Mouse (Mus musculus): Measurements from ENCODE around the gene Lamtor2.

Lamtor2 gene

DNA sequence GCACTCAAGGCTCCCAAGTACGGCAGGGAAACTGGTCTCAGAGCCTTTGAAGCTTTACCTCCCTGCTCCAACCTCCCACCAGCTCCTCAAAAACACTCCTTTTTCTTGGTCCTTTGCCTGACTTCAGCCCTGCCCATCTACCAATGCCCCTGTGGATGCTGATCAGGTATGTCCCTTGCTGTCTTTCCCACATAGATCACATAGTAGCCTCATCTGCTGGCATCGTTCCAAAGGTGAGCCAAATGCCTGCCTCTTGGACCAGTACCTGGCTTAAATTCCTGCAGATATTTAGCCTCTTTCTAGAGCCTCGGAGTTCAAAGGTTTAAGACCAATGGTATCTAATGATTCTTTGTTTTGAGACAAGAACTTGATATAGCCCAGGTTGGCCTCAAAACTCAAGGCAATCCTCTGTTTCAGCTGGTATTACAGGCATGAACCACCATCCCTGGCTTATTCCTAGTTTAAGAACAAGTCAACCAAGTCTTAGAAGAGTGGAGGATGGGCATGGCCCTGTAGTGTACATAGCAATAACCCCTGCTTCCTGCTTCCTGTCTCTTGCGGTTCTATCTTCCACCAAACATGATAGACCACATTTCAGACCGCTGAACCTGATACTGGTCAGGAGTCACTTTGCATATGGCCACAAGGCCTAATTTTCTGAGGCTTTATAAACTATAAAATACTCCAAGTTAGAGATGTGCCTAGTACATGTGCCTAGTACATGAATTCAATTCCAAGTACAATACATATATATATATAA is 9.0 kb downstream of the Lamtor2 start:
- in situ Hi-C loops (cut with MboI; ENCODE audit: unreplicated experiment in 2 of 2), result no loop called here

DNA sequence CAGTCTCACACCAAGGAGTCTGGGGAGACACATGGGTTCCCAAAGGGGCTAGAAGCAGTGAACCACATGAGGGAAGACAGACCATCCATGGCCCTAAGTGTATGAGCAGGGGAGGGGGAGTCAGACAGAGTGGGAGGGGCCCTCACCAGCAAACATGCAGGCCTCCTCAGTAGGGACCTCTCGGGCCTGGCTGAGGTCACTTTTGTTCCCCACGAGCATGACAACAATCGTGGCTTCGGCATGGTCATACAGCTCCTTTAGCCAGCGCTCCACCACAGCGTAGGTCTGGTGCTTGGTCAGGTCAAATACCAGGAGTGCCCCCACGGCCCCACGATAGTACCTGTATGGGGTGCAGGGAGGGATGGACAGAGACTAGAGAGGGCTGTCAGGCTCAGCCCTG is 9.7 kb downstream of the Lamtor2 start:
- in situ Hi-C loops (cut with MboI; ENCODE audit: unreplicated experiment in 2 of 2), result no loop called here

DNA sequence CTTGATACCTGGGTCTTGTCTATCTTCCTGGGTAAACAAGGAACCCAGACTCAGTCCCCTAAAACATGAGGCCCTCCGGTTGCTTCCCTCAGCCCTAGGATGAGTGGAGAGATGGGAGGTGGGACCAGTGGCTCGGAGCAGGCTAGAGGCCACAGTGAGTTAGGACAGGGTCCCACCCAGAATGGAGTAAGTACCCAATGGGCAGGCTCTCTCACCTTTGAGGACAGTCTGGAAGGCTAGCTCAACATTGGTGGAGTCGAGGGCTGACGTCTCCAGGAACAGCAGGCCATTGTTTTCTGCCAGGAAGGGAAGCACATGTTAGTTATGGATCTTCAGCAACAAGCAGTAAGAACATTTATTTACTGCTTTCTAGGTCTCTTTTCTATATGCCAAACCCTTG is 10.4 kb downstream of the Lamtor2 start:
- in situ Hi-C loops (cut with MboI; ENCODE audit: unreplicated experiment in 2 of 2), result no loop called here

DNA sequence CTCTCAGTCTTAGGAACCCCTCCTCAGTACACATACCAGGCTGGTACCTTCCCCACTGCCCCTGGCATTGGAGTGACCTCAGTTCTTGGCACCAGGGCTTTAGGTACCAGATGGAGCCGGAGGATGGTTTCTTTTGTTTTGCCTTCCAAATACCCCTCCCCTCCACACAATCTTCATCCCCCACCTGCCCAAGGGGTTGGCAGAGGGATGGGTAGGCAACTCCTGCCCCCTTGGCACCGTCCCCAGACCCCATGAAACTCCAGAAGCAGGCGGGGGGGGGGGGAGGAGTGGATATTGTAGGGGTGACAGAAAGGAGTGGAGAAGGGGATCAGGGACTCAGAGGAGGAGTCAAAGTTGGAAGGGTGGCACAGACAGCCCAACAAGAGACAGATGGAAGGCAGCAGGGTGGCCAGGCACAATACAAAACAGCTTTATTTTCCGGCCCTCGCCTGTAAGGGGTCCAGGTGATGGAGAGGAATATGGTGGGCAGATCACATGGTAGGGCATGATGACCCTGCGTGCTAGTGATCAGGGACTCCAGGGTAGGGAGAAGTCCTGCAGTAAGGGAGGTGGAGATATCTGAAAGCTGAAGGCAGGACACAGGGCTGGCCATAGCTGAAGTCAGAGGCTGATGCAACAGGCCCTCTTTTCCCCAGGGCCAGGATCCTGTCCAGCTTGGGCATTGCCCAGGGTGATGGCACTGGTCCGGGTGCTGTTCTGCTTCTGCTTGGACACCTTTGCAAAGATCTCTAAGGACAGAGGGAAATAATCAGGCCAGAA is 11.1 kb downstream of the Lamtor2 start:
- in situ Hi-C loops (cut with MboI; ENCODE audit: unreplicated experiment in 2 of 2), result no loop called here

DNA sequence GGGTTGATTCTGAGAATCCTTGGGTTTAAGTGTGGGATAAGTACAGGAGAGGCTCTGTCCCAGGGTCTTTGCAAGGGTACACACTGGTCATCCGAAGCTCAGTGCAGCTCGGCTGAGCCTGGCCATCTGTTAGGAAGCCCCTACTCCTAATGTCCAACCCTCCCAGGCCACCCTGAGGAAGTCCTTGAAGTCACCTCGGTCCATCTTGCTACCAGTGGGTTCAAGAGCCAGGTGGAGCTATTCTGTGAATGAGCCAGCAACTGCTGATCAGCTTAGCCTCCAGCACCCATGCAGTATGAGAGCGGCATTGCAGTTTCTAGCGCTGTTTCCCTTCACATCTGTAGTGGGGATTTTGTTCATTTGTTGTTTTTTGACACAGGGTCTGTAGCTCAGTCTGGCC is 12.8 kb downstream of the Lamtor2 start:
- in situ Hi-C loops (cut with MboI; ENCODE audit: unreplicated experiment in 2 of 2), result no loop called here

DNA sequence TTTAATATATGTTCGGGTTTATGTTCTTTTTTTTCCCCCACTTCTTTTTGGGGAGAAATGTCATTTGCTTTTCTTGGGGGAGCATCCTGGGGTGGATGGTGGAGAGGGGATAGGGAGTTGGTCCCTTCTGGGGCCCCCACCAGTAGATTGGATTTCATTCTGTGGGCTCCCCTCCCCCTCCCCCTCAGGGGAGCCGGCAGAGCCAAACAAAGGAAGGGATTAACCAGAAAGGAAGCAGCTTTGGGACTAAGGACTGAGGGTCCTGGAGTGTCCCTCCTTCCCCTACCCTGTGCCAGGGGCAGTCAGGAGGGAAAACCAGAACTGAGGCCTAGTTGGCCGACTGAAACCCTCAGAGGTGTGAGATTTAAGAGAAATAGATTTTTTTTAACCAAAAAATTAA is 13.5 kb downstream of the Lamtor2 start:
- in situ Hi-C loops (cut with MboI; ENCODE audit: unreplicated experiment in 2 of 2), result no loop called here

DNA sequence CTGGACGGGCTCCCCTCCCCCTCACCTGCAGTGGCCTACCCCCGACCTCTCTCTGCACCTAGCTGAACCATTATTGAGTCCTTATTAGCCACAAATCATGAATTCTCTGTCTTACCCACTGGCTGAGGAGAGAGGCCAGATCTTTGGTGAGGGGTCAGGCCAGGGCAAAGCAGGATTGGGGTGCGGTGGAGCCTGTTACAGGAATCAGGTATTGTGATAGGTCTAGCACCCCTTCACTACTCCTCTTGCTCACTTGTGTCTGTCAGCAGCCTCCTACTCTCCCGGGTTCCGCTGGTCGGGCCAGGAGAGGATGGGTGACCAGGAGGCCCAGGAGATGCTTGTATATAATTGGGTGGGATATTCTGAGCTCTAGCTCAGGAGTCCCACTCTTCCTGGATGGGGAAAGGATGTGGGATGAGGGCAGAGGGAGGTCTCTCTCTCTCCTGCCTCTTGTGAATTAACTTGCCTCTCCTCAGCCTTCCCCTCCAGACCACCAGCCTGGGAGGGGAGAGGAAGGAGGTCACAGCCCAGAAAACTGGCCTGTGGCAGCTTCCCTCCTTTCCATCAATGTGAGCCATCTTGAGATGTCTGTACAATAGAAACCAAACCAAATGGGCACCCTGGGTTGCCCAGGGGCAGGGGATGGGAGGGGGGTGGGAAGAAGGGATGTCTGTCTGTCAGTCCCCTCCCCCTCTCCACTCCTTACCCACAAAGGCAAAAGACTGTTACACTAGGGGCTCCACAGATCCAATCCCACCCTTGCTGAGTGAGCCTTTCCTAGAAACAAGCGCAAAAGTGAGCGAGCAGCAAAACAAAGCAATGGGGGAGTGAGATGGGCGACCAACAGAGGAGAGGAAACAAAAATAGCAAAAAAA is 14.4 kb downstream of the Lamtor2 start:
- in situ Hi-C loops (cut with MboI; ENCODE audit: unreplicated experiment in 2 of 2), result no loop called here

DNA sequence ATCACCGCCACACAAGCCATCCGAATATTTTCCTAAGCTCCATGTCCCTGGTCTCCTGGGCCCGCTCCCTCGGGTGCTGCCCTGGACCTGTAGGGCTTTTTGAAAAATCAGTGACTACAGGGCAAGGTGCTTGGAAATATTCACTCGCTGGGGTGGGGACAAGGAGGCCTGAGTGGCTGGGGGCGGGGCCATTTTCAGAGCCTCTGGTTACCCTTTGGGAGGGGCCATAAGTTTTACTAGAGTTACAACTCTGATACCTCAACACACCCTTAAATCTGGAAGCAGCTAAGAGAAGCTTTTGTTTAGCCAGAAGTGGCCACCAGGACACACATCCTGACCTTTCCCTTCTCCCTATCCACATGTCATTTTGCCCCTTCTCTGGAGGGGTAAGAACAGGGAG is 15.7 kb downstream of the Lamtor2 start:
- in situ Hi-C loops (cut with MboI; ENCODE audit: unreplicated experiment in 2 of 2), result no loop called here

DNA sequence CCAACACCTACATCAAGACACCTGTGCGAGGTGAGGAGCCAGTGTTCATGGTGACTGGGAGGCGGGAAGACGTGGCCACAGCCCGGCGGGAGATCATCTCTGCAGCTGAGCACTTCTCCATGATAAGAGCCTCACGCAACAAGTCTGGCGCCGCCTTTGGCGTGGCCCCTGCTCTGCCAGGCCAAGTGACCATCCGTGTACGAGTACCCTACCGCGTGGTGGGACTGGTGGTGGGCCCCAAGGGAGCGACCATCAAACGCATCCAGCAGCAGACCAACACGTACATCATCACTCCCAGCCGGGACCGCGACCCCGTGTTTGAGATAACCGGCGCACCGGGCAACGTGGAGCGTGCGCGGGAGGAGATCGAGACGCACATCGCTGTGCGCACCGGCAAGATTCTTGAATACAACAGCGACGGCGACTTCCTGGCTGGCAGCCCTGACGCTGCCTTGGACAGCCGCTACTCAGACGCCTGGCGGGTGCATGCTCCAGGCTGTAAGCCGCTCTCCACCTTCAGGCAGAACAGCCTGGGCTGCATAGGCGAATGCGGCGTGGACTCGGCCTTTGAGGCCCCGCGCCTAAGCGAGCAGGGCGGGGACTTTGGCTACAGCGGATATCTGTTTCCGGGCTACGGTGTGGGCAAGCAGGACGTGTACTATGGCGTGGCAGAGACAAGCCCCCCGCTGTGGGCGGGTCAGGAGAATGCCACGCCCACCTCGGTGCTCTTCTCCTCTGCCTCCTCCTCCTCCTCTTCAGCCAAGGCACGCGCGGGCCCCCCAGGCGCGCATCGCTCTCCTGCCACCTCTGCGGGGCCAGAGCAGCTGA is 16.6 kb downstream of the Lamtor2 start:
- in situ Hi-C loops (cut with MboI; ENCODE audit: unreplicated experiment in 2 of 2), result no loop called here

DNA sequence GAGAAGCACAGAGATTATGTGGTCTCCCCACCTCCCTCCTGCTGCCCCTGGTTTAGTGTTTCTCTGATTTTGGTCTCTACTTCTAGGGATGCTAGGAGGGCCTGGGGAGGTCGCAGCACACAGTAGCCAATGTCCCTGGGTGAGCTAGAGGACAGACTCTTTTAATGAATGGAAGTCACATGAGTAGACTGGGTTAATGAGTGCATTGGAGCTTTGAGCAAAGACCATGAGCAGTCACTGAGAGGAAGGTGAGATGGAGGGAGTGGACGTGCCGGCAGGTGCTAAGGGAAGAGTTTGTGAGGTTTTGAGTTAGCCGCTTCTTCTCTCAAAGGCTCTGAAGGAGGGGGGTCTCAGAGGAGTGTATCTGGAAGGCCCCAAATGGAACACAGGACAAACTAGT is 17.3 kb downstream of the Lamtor2 start:
- in situ Hi-C loops (cut with MboI; ENCODE audit: unreplicated experiment in 2 of 2), result no loop called here

DNA sequence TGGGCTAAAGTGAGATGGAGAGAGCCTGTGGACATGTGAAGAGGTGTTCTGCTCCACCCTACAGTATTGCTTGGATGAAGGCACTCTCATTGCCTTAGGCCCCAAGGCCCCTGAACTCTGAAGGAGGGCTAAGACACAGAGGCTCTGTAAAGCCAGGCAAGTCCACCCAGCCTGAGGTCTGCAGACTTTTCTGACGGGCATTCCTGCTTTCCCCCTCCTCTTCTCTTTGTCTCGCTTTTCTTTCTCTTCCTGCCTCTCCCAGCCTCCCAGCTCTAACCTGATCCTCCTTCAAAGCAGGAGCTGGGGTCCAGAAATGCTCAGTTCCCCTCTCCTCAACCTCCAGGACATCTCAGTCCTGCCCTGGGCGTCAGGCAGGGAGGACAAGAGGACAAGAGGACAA is 17.9 kb downstream of the Lamtor2 start:
- in situ Hi-C loops (cut with MboI; ENCODE audit: unreplicated experiment in 2 of 2), result no loop called here

DNA sequence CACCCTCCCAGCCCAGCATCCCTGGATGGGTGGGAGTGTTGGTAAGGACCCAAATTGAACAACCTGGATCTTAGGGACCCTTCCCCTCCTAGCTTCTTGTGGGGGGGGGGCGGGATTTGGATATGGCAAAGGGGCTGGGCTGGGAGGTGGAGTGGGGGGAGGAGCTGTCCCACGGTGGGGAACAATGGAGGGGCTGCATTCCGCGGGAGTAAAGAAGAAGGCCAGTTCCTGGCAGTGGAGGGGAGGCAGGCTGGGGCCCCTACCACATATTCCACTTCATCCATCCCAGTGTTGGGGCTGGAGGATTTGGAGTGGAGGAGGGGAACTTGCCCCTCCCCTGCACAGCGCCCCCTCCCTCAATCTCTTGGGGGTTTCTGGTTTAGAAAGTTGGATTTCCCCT is 19.2 kb downstream of the Lamtor2 start:
- in situ Hi-C loops (cut with MboI; ENCODE audit: unreplicated experiment in 2 of 2), result no loop called here

DNA sequence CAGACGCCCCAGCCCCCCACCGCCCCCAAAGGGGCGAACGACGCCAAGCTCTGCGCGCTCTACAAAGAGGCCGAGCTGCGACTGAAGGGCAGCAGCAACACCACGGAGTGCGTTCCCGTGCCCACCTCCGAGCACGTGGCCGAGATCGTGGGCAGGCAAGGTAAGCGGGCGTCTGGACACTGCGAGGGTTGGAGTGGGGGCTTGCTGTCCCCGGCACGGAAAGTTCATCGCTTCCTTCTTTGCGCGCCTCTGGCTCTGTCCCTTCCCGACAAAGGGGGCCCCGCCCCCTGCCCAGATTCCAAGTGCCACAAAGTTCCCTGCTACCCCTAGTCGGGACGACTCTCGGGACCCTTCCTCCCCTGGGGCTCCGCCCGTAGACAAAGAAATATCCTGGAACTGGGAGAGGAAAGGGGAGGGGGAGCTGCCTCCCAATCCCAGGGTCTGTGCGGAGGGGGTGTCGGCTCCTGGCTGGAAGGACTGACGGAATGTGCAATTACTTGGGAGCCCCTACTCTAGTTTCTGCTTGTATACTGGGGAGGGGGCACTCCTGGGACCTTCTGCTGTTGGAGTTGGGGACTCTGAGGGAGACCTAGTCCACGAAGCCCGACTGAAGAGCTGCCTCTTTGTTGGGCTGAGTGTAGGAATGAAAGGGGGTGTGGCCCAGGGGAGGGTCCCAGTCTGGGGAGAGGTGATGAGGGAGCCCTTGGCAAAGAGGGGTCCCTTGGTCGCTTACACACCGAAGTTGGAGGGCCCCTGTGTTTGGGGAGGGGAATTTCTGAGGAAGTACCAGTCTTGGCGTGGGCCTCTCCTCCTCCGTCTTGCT is 20.0 kb downstream of the Lamtor2 start:
- in situ Hi-C loops (cut with MboI; ENCODE audit: unreplicated experiment in 2 of 2), result no loop called here

DNA sequence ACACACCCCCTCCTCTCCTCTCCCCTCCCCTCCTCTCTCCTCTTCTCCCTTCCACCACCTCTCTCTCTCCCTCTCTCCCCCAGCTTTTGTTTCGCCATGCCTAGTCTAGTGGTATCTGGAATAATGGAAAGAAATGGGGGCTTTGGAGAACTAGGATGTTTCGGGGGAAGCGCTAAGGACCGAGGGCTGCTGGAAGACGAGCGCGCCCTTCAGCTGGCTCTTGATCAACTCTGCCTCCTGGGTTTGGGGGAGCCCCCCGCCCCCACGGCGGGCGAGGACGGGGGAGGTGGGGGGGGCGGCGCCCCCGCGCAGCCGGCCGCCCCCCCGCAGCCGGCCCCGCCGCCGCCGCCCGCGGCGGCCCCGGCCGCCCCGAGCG is 20.6 kb downstream of the Lamtor2 start, which contains the start of gene Mex3a:
Gene Mex3a (plus strand): TSS at position 97 of the 376 bp plus-strand sequence.
- in situ Hi-C loops (cut with MboI; ENCODE audit: unreplicated experiment in 2 of 2), result no loop called here

DNA sequence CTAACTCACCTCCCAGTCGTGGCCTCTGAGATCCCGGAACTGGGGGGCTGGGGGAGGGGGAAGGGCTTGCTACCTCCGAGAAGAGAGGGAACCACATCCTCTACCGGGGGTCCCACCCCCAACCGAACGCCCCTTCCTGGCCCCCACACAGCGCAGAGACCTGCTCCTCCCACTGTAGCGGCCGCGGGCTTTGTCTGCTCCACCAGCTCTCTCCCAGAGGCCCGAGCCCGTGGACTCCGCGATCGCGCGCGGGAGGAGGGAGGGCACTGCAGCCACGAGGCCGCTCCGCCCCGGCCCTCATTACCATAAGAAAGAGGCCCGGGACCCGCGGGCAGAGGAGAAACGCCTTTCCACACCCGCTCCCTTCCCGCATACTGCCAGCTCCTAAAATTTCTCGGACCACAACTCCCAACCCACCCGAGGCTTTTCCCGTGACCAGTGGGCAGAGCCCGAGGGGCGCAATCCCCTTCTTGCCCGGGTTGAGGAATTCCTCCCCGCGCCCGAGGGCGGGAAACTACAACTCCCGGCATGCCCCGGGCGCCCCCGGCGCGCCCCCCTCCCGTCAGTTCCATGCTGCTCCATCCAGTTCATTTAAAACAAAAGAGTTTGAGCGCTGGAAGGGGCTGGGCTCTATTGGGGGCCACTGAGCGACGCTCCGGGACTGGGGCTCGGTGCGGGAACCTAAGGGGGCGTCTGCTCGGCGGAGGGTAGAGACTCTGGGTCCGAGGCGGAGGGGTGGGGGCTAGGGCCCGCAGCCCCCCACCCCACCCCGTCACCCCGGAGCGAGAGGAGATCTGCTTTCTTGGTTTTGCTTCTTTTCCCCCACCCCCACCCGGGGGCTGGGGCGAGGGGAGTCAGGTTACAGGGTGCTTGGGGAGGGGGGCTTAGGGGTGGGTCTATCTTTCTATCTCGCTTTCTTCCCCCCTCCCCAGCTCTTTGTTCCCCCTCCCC is 21.3 kb downstream of the Lamtor2 start:
- in situ Hi-C loops (cut with MboI; ENCODE audit: unreplicated experiment in 2 of 2), result no loop called here

DNA sequence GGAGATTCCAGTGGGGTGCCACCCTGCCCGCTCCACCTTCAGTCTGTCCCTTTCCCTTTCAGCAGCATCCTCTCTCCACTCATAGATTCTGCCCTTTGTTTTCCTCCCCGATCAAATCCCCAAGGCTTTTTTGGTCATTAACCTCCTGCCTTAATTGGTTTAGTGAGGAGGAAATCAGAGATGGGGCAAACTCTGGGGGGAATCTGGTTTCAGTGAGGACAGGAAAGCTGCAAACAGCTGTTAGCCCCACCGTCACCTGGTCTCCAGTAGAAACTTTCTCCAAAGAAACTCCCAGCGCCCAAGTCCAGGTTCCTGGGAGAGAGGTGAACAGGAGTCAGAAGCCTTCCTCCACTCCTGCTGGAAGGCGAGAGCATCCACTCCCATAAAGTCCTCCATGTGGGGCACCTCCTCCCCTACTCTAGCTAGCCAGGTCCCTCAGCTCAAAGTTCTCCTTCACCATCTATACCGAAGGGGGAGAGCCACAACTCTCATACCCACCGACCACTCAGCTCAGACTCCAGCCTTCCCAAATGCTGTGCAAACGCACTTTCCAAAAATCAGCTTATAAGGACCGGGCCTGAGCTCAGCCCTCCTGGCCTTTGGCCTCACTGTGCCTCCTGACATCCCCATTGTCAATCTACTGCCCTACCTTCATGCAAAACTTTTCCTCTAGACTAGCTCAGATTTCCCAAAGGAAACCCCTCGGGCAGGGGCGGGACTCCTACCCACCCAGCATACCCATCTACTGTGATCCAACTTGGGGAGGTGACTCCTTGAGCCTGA is 22.6 kb downstream of the Lamtor2 start:
- in situ Hi-C loops (cut with MboI; ENCODE audit: unreplicated experiment in 2 of 2), result no loop called here

DNA sequence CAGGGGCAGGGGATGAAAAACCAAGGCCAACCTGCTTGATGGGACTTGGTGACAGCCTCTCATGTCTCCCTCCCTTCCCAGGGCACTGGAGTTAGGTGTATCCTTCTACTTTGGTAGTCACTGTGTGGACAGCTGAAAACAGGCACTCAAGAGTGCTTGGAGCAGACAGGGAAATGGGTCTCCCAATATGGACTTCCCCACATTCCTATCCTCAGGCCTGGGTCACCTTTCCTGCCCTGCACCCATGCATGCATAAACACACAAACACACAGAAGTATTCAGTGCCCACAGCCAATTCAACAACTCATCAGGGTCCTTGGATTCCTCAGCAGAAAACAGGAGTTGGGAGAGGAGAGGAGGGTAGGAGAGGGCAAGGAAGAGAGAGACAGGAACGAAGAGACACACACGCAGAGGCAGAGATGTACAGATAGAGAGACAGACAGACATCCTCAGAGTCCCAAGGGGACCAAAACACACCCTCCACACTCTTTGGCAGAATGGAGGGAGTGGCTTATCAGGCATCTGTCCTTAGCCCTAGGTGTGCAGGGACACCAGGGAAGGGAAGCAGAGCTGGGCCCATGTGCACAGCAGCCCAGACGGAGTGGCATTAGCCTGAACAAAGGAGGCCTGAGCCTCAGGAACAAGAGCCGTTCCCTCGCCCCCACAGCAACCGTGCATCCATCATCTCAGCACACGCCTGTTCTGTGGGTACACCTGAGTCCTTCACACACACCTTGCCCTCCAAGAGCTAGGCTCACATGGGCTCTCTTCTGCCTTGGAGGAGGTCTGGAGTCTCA is 23.5 kb downstream of the Lamtor2 start:
- in situ Hi-C loops (cut with MboI; ENCODE audit: unreplicated experiment in 2 of 2), result no loop called here

Measured in v-Abl transformed pro-B cells (cell line).